Mouse (Mus musculus): ENCODE measurements at regions not wholly inside any gene's neighbourhood (a gene's known extent, or its start where the extent isn't known, plus 50 kb on each side); places are given as distances from the start of the nearest gene placed in this dataset.

- DNase-seq (ENCODE audit: low read depth) = no peak
- TF ChIP-seq CTCF (IDR thresholded peaks at IDR 0.05; ENCODE audit: borderline replicate concordance, extremely low read depth, insufficient read depth, insufficient read length) = no peak
- TF ChIP-seq POLR2A (IDR thresholded peaks at IDR 0.05; ENCODE audit: borderline replicate concordance, extremely low read depth, insufficient read depth, insufficient read length, poor library complexity, severe bottlenecking) = no peak
These were observed 49.9 kb upstream of the Ppara start for GRCm38 (mm10) chr15:85684875-85685274.
